ENCODE assay signal across 7 mouse cellular contexts in genomic region chr4:137912768-137913305, GRCm38 (mm10). TPM values are rescaled to one million over a fixed set of nuclear protein-coding genes. Genes with fewer than 3 reads are reported as not detected.
A peak's percentile ranks its signal among the peaks of the same experiment; 100 is the strongest.
DNase-seq lines count a peak whose midpoint lies in the region; ATAC-seq and TF ChIP-seq lines count a peak whose summit lies in the region.

No protein-coding gene starts in this region.

- DNase-seq in forebrain, postnatal 0 days = peak; percentile 43
- no peak for DNase-seq in embryo, embryonic 11 days
- DNase-seq in gastrocnemius, postnatal 4 days (ENCODE audit: low spot score in 2 of 2) = no peak
- DNase-seq in left cerebral cortex, postnatal 10 days (ENCODE audit: extremely low spot score in 1 of 2, low spot score in 2 of 2) = no peak

- TF ChIP-seq CTCF in forebrain, postnatal 0 days (IDR thresholded peaks at IDR 0.05; ENCODE audit: low read depth) = no peak

- no peaks in the 10 kb centered on the region for H3K36me3 ChIP-seq in embryonic facial prominence, embryonic 12.5 days
- no peaks in the 10 kb centered on the region for H3K36me3 ChIP-seq in forebrain, postnatal 0 days (ENCODE audit: insufficient read depth)
- H3K36me3 ChIP-seq in kidney, embryonic 14.5 days (ENCODE audit: control insufficient read depth, insufficient read depth, low read length) = no peaks in the 10 kb centered on the region
- no peaks in the 10 kb centered on the region for H3K36me3 ChIP-seq in midbrain, embryonic 15.5 days (replicated peaks)

- H3K4me3 ChIP-seq in embryonic facial prominence, embryonic 12.5 days = peak overlapping the region; percentile 54
- peak overlapping the region; percentile 56 for H3K4me3 ChIP-seq in forebrain, postnatal 0 days (ENCODE audit: low read depth, low read length)
- H3K4me3 ChIP-seq in kidney, embryonic 14.5 days (ENCODE audit: low read length) = peak overlapping the region; percentile 50
- peak overlapping the region; percentile 54 for H3K4me3 ChIP-seq in midbrain, embryonic 15.5 days

- no peak overlapping the region for H3K27ac ChIP-seq in embryonic facial prominence, embryonic 12.5 days
- H3K27ac ChIP-seq in forebrain, postnatal 0 days (ENCODE audit: low read depth, low read length) = no peak overlapping the region
- H3K27ac ChIP-seq in kidney, embryonic 14.5 days (ENCODE audit: low read depth, low read length) = no peak overlapping the region
- no peak overlapping the region for H3K27ac ChIP-seq in midbrain, embryonic 15.5 days

- H3K4me2 ChIP-seq in embryonic facial prominence, embryonic 12.5 days (replicated peaks) = peak overlapping the region; percentile 93
- H3K4me2 ChIP-seq in forebrain, postnatal 0 days (ENCODE audit: low read depth) = peak overlapping the region; percentile 75
- H3K4me2 ChIP-seq in kidney, embryonic 14.5 days (replicated peaks; ENCODE audit: low read depth, low read length) = peak overlapping the region; percentile 96
- H3K4me2 ChIP-seq in midbrain, embryonic 15.5 days = peak overlapping the region; percentile 94

- no peaks in the 10 kb centered on the region for H3K27me3 ChIP-seq in embryonic facial prominence, embryonic 12.5 days
- no peaks in the 10 kb centered on the region for H3K27me3 ChIP-seq in forebrain, postnatal 0 days (ENCODE audit: insufficient read depth, low read length)
- no peaks in the 10 kb centered on the region for H3K27me3 ChIP-seq in kidney, embryonic 14.5 days (ENCODE audit: control insufficient read depth, insufficient read depth, low read length)
- H3K27me3 ChIP-seq in midbrain, embryonic 15.5 days (replicated peaks) = no peaks in the 10 kb centered on the region

- 47% methylated on average over 13 of the region's 13 CpGs for WGBS in embryonic facial prominence, embryonic 12.5 days
- 46% methylated on average over 12 of the region's 13 CpGs for WGBS in forebrain, postnatal 0 days
- 44% methylated on average over 12 of the region's 13 CpGs for WGBS in kidney, embryonic 14.5 days
- 50% methylated on average over 13 of the region's 13 CpGs for WGBS in midbrain, embryonic 15.5 days

- no peak for ATAC-seq in embryonic facial prominence, embryonic 12.5 days (ENCODE audit: insufficient number of reproducible peaks, insufficient read depth, low FRiP score, low TSS enrichment)
- ATAC-seq in forebrain, postnatal 0 days = no peak; the same call in 1 of the 2 replicates
- no peak for ATAC-seq in kidney, embryonic 14.5 days (ENCODE audit: low FRiP score, low TSS enrichment)
- no peak for ATAC-seq in midbrain, embryonic 15.5 days (replicated peaks)

- intact Hi-C loops in left cerebral cortex, postnatal 10 days (cut with DNase I) = no loop called here

- no peaks in the 10 kb centered on the region for H3K9me3 ChIP-seq in embryonic facial prominence, embryonic 12.5 days
- H3K9me3 ChIP-seq in forebrain, postnatal 0 days (ENCODE audit: low read length) = no peaks in the 10 kb centered on the region
- no peaks in the 10 kb centered on the region for H3K9me3 ChIP-seq in kidney, embryonic 14.5 days (ENCODE audit: control insufficient read depth, low read length)
- H3K9me3 ChIP-seq in midbrain, embryonic 15.5 days = no peaks in the 10 kb centered on the region

- H3K9ac ChIP-seq in embryonic facial prominence, embryonic 12.5 days = peak overlapping the region; percentile 62
- peak overlapping the region; percentile 55 for H3K9ac ChIP-seq in forebrain, postnatal 0 days
- H3K9ac ChIP-seq in kidney, embryonic 14.5 days (ENCODE audit: low read depth, low read length) = peak overlapping the region; percentile 62
- H3K9ac ChIP-seq in midbrain, embryonic 15.5 days = peak overlapping the region; percentile 59; the same call in 1 of the 2 replicates

- H3K4me1 ChIP-seq in embryonic facial prominence, embryonic 12.5 days = peaks cover 42% of the 10 kb centered on the region
- H3K4me1 ChIP-seq in forebrain, postnatal 0 days (ENCODE audit: insufficient read depth) = peaks cover 6% of the 10 kb centered on the region; the same call in 1 of the 2 replicates
- peaks cover 33% of the 10 kb centered on the region for H3K4me1 ChIP-seq in kidney, embryonic 14.5 days (ENCODE audit: control insufficient read depth, insufficient read depth, low read length)
- peaks cover 24% of the 10 kb centered on the region for H3K4me1 ChIP-seq in midbrain, embryonic 15.5 days

RNA-seq across cellular contexts. Expression of gene Ece1, which starts 50.8 kb away (rescaled TPM):
- 32.6 and 36.7 TPM in 2 replicates for polyA plus RNA-seq in embryonic facial prominence, embryonic 12.5 days (2016; fragmentation: Nextera tagmentation; extraction: Ambion mirVana)
- total RNA-seq in forebrain, postnatal 0 days (2014; rRNA removed) = 24.1 and 32.1 TPM in 2 replicates
- 14.4 and 16.2 TPM in 2 replicates for polyA plus RNA-seq in forebrain, postnatal 0 days (2015; fragmentation: Nextera tagmentation; extraction: Ambion mirVana)
- polyA plus RNA-seq in kidney, embryonic 14.5 days (2014; fragmentation: Nextera tagmentation; extraction: Ambion mirVana) = 35.0 and 69.0 TPM in 2 replicates
- polyA plus RNA-seq in midbrain, embryonic 15.5 days (2015; fragmentation: Nextera tagmentation; extraction: Ambion mirVana) = 20.7 and 23.1 TPM in 2 replicates
- total RNA-seq in gastrocnemius, postnatal 4 days (2021) = 10 to 100 TPM; 64.1 to 73.4 TPM
- total RNA-seq in left cerebral cortex, postnatal 10 days (2021) = 10 to 100 TPM; 58.6 to 65.2 TPM
